Mouse (Mus musculus) stomach, postnatal 0 days (tissue): ENCODE measurements around the gene Oma1. TPM values are rescaled to one million over a fixed set of nuclear protein-coding genes. Genes with fewer than 3 reads are reported as not detected.

Source experiments
- ATAC-seq: fragments of 200-750 bp; cut with Nextera tagmentation; 2 replicates; pipeline ENCODE4 v1.8.0; 2017; ENCODE audit not compliant: low FRiP score, low TSS enrichment
- DNase-seq: peaks from one replicate; pipeline ENCODE4 v3.0.0-alpha.2; 2016; ENCODE audit warnings: low spot score
- H3K27ac ChIP-seq: fragments of 300-500 bp; sonication (generic); replicated peaks from 2 replicates; pipeline ENCODE4 v1.5.1; 2014; ENCODE audit warnings: mild to moderate bottlenecking, control low read depth
- H3K27me3 ChIP-seq: fragments of 300-500 bp; sonication (generic); 2 replicates; pipeline ENCODE4 v1.6.1; 2014; ENCODE audit warnings: low read length; ENCODE audit not compliant: control insufficient read depth, insufficient read depth
- H3K36me3 ChIP-seq: fragments of 300-500 bp; sonication (generic); 2 replicates; pipeline ENCODE4 v1.6.1; 2014; ENCODE audit warnings: low read length, mixed read lengths; ENCODE audit not compliant: control insufficient read depth, insufficient read depth
- H3K4me1 ChIP-seq: fragments of 300-500 bp; sonication (generic); replicated peaks from 2 replicates; pipeline ENCODE4 v1.6.1; 2014; ENCODE audit warnings: antibody characterized with exemption; ENCODE audit not compliant: control insufficient read depth, insufficient read depth
- H3K4me2 ChIP-seq: fragments of 300-500 bp; sonication (generic); replicated peaks from 2 replicates; pipeline ENCODE4 v1.6.1; 2014; ENCODE audit warnings: low read depth, mild to moderate bottlenecking, control low read depth, moderate library complexity
- H3K4me3 ChIP-seq: fragments of 300-500 bp; sonication (generic); 2 replicates; pipeline ENCODE4 v1.5.1; 2014; ENCODE audit warnings: low read depth, low read length, control low read depth
- H3K9ac ChIP-seq: fragments of 300-500 bp; sonication (generic); 2 replicates; pipeline ENCODE4 v1.6.1; 2014; ENCODE audit warnings: mild to moderate bottlenecking, low read length, control low read depth, mixed read lengths
- H3K9me3 ChIP-seq: fragments of 300-500 bp; sonication (generic); 2 replicates; pipeline ENCODE4 v1.6.1; 2016; ENCODE audit warnings: low read length; ENCODE audit not compliant: control insufficient read depth
- CTCF ChIP-seq: IDR thresholded peaks from 2 replicates; pipeline ENCODE4 v1.5.1; 2016; ENCODE audit warnings: antibody characterized with exemption, low read depth, mild to moderate bottlenecking, moderate library complexity
- EP300 ChIP-seq: optimal IDR thresholded peaks from 2 replicates; pipeline ENCODE3; 2016; ENCODE audit warnings: antibody characterized with exemption
- WGBS: fragments of 180-500 bp; shearing (Covaris S2); extraction: QIAGEN DNeasy Blood & Tissue Kit; methylation state at CpG from one replicate; pipeline ENCODE4 v1.1.7; 2014; 5-methylcytosine and 5-hydroxymethylcytosine counted together
- polyA plus RNA-seq: library from polyadenylated mRNA; unstranded; fragments of >200 nt; fragmentation: Nextera tagmentation; extraction: Ambion mirVana; gene quantifications from 2 replicates; pipeline ENCODE4 v1.2.1, GENCODE M21; 2015

Oma1 gene
- polyA plus RNA-seq, 1 experiment from 2014 or later: 15.4 TPM

- ATAC-seq: no peak
- 75% methylated on average over 4 of the region's 4 CpGs for WGBS
- Histone ChIP-seq H3K9me3 (no peaks in the 10 kb centered on the region), H3K27me3 (no peaks in the 10 kb centered on the region), H3K4me1 (no peaks in the 10 kb centered on the region), H3K4me3 (no peak overlapping the region), H3K27ac (no peak overlapping the region), H3K4me2 (no peak overlapping the region), H3K9ac (no peak overlapping the region), H3K36me3 (no peaks in the 10 kb centered on the region)
- no peak for TF ChIP-seq CTCF
- DNase-seq: no peak
These were observed 28.0 kb downstream of the Oma1 start for GRCm38 (mm10) chr4:103341620-103342019.

DNA sequence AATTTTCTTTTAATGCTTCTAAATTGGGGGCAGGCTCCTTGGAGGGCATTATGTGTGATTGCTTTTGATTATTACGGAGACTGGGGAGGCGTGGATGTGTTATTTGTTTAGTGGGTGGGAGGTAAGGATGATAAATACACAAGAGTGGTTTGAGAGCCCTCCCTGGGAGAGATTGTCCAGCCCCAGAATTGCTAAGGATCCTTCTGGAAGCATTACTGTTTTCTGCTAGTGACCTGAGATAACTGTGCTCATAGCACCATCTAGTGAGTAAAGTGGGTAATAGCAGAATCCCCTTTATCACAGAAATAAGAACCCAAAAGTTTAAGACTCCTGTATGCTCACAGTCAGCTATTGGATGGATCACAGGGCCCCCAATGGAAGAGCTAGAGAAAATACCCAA lies 32.4 kb downstream of the Oma1 start:
- Histone ChIP-seq H3K27ac (no peak overlapping the region), H3K4me2 (no peak overlapping the region), H3K9me3 (no peaks in the 10 kb centered on the region), H3K4me1 (no peaks in the 10 kb centered on the region), H3K27me3 (no peaks in the 10 kb centered on the region), H3K36me3 (no peaks in the 10 kb centered on the region), H3K4me3 (no peak overlapping the region), H3K9ac (no peak overlapping the region)
- TF ChIP-seq EP300 (no peak), CTCF (peak; percentile 85)
- 22% methylated on average over 2 of the region's 2 CpGs for WGBS
- DNase-seq (peak; percentile 17), ATAC-seq (no peak)

GRCm38 (mm10) chr4:103346849-103347248 lies 33.2 kb downstream of the Oma1 start:
- Histone ChIP-seq H3K4me2 (no peak overlapping the region), H3K9me3 (no peaks in the 10 kb centered on the region), H3K4me1 (no peaks in the 10 kb centered on the region), H3K36me3 (no peaks in the 10 kb centered on the region), H3K27me3 (no peaks in the 10 kb centered on the region), H3K9ac (no peak overlapping the region), H3K4me3 (no peak overlapping the region), H3K27ac (no peak overlapping the region)
- peak; percentile 64 for ATAC-seq
- DNase-seq: no peak
- 57% methylated on average over 5 of the region's 5 CpGs for WGBS
- no peak for TF ChIP-seq EP300
- no peak for TF ChIP-seq CTCF

DNA sequence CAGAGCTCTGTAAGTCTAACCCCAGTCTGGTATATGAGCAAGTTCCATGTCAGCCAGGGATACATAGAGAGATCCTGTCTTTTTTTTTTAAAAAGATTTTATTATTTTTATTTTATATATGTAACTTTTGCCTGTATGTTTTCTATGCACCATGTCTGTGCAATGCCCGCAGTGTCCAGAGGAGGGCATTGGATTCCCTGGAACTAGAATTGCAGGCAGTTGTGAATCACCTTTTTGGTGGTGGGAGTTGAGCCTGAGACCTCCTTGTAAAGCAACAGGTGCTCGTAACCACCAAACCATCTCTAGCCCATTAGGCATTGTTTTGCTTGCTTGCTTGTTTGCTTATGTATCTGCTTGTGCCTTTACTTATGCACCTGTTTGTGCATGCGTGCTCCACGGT lies 35.6 kb downstream of the Oma1 start:
- TF ChIP-seq EP300 (no peak), CTCF (peak; percentile 61)
- WGBS: 91% methylated on average over 4 of the region's 4 CpGs
- no peaks in the 10 kb centered on the region for H3K4me1 ChIP-seq
- ATAC-seq (no peak), DNase-seq (peak; percentile 26)
- no peaks in the 10 kb centered on the region for H3K9me3 ChIP-seq
- no peaks in the 10 kb centered on the region for H3K36me3 ChIP-seq
- H3K27ac ChIP-seq: no peak overlapping the region
- no peak overlapping the region for H3K4me2 ChIP-seq
- H3K4me3 ChIP-seq: no peak overlapping the region
- no peak overlapping the region for H3K9ac ChIP-seq
- no peaks in the 10 kb centered on the region for H3K27me3 ChIP-seq

GRCm38 (mm10) chr4:103352926-103353325 lies 39.3 kb downstream of the Oma1 start:
- Histone ChIP-seq H3K27ac (no peak overlapping the region), H3K4me1 (no peaks in the 10 kb centered on the region), H3K4me3 (no peak overlapping the region), H3K27me3 (no peaks in the 10 kb centered on the region), H3K36me3 (no peaks in the 10 kb centered on the region; the same call in 1 of the 2 replicates), H3K4me2 (no peak overlapping the region), H3K9ac (no peak overlapping the region), H3K9me3 (no peaks in the 10 kb centered on the region)
- DNase-seq: no peak
- no peak for ATAC-seq
- 59% methylated on average over 5 of the region's 5 CpGs for WGBS
- no peak for TF ChIP-seq CTCF
- TF ChIP-seq EP300: no peak

DNA sequence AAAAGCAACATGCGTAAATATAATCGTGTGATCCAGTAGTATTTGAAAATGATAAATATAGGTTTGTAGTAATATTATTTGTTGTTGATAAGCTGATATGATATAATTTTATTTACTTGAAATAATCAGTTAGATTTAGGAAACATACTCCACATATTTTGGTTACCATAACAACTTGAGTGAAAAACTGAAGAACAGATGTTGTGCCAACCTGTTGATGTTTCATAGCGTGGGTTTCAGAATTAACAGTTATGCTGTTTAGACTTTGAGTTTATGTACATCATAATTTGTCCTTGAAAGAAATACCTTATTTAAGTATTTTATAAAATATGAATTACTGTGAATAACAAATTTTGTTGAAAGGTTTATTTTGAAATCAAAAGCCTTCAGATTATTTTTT lies 43.8 kb downstream of the Oma1 start:
- DNase-seq (no peak), ATAC-seq (no peak)
- Histone ChIP-seq H3K27ac (no peak overlapping the region), H3K4me2 (no peak overlapping the region), H3K27me3 (no peaks in the 10 kb centered on the region), H3K9me3 (no peaks in the 10 kb centered on the region), H3K36me3 (no peaks in the 10 kb centered on the region; the same call in 1 of the 2 replicates), H3K9ac (no peak overlapping the region), H3K4me1 (no peaks in the 10 kb centered on the region), H3K4me3 (no peak overlapping the region)
- 93% methylated on average over 3 of the region's 3 CpGs for WGBS
- no peak for TF ChIP-seq EP300
- TF ChIP-seq CTCF: no peak
